Mouse (Mus musculus) liver, embryonic 16.5 days (tissue): ENCODE results near the gene Uhrf2. TPM values are rescaled to one million over a fixed set of nuclear protein-coding genes. Genes with fewer than 3 reads are reported as not detected.

Experiments
- polyA plus RNA-seq: library from polyadenylated mRNA; unstranded; fragments of >200 nt; fragmentation: Nextera tagmentation; extraction: Ambion mirVana; gene quantifications from 2 replicates; pipeline ENCODE4 v1.2.1, GENCODE M21; 2015

Gene Uhrf2
- polyA plus RNA-seq, 1 experiment from 2014 or later: 32.0 TPM

Other genes with a start within 250 kb of the Uhrf2 start
- 1.3 and 1.7 TPM in 2 replicates for gene 9930021J03Rik, start 224.5 kb upstream of the Uhrf2 start, polyA plus RNA-seq
- gene Ranbp6, start 217.5 kb upstream of the Uhrf2 start, polyA plus RNA-seq: 5.2 and 6.0 TPM in 2 replicates
- 1.5 and 1.6 TPM in 2 replicates for gene Il33, start 105.4 kb upstream of the Uhrf2 start, polyA plus RNA-seq
- gene Trpd52l3, start 26.7 kb upstream of the Uhrf2 start, polyA plus RNA-seq: not detected in 2 replicates
- gene Gldc, start 144.9 kb downstream of the Uhrf2 start, polyA plus RNA-seq: 25.6 and 28.5 TPM in 2 replicates
- gene Mbl2, start 202.4 kb downstream of the Uhrf2 start, polyA plus RNA-seq: 4.2 and 6.7 TPM in 2 replicates